Mouse (Mus musculus) liver, embryonic 14.5 days (tissue): ENCODE measurements at regions not wholly inside any gene's neighbourhood (a gene's known extent, or its start where the extent isn't known, plus 50 kb on each side); places are given as distances from the start of the nearest gene placed in this dataset.

Experiments used
- CTCF ChIP-seq: IDR thresholded peaks from 2 replicates; pipeline ENCODE4 v1.5.1; 2016; ENCODE audit warnings: antibody characterized with exemption, low read depth, control low read depth
- EP300 ChIP-seq: IDR thresholded peaks from 2 replicates; pipeline ENCODE4 v1.6.1; 2016; ENCODE audit warnings: antibody characterized with exemption, low read depth

DNA sequence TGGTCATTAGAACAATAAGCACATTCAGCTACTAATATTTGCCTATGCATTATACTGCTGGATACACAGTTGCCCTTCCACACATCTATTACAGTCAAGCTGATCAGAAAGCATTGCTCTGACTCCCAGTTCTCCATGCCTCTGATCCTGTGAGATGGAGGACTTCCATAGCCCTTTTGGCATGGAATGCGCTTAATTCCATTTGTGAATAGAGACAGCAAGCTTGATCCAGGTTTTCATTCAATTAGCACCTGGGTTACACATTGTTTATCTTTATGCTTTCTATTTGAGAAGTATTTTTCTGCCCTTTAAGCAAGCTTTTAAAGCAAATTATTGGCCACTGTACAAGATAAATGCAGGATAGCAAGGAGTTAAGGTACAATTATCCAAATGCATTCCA, 158.9 kb upstream of the Ap5m1 start:
- TF ChIP-seq CTCF = no peak
- no peak for TF ChIP-seq EP300
